Mouse (Mus musculus) liver, postnatal 0 days (tissue): ENCODE data around the gene Gna11. TPM values are rescaled to one million over a fixed set of nuclear protein-coding genes. Genes with fewer than 3 reads are reported as not detected.

Experiments
- ATAC-seq: fragments of 200-750 bp; cut with Nextera tagmentation; 2 replicates; pipeline ENCODE4 v1.8.0; 2017; ENCODE audit warnings: mild to moderate bottlenecking, moderate library complexity
- DNase-seq: peaks from one replicate; pipeline ENCODE4 v3.0.0-alpha.2; 2016
- H3K27ac ChIP-seq: fragments of 300-500 bp; sonication (generic); 2 replicates; pipeline ENCODE4 v1.5.1; 2014; ENCODE audit warnings: antibody characterized with exemption, moderate library complexity, mild to moderate bottlenecking, low read depth
- H3K27me3 ChIP-seq: fragments of 300-500 bp; sonication (generic); 2 replicates; pipeline ENCODE4 v1.6.1; 2014; ENCODE audit warnings: low read length, control low read depth, mixed read lengths; ENCODE audit not compliant: insufficient read depth
- H3K36me3 ChIP-seq: fragments of 300-500 bp; sonication (generic); replicated peaks from 2 replicates; pipeline ENCODE4 v1.6.1; 2014; ENCODE audit warnings: mild to moderate bottlenecking, control low read depth, low read length, moderate library complexity, mixed read lengths; ENCODE audit not compliant: insufficient read depth
- H3K4me1 ChIP-seq: fragments of 300-500 bp; sonication (generic); 2 replicates; pipeline ENCODE4 v1.6.1; 2014; ENCODE audit warnings: antibody characterized with exemption, mild to moderate bottlenecking, control low read depth; ENCODE audit not compliant: insufficient read depth
- H3K4me2 ChIP-seq: fragments of 300-500 bp; sonication (generic); 2 replicates; pipeline ENCODE4 v1.6.1; 2014; ENCODE audit warnings: low read depth, mild to moderate bottlenecking, low read length, moderate library complexity, mixed read lengths
- H3K4me3 ChIP-seq: fragments of 300-500 bp; sonication (generic); 2 replicates; pipeline ENCODE4 v1.5.1; 2014; ENCODE audit warnings: low read depth, low read length
- H3K9ac ChIP-seq: fragments of 300-500 bp; sonication (generic); replicated peaks from 2 replicates; pipeline ENCODE4 v1.6.1; 2014; ENCODE audit warnings: mild to moderate bottlenecking, moderate library complexity
- H3K9me3 ChIP-seq: fragments of 300-500 bp; sonication (generic); 2 replicates; pipeline ENCODE4 v1.6.1; 2016; ENCODE audit warnings: mild to moderate bottlenecking, control low read depth, low read length, mixed read lengths
- CTCF ChIP-seq: sonication (generic); IDR thresholded peaks from 2 replicates; pipeline ENCODE4 v1.5.1; 2016; ENCODE audit warnings: antibody characterized with exemption, low read depth
- EP300 ChIP-seq: IDR thresholded peaks from 2 replicates; pipeline ENCODE4 v1.6.1; 2016; ENCODE audit warnings: antibody characterized with exemption, low read depth, mild to moderate bottlenecking
- WGBS: fragments of 180-500 bp; shearing (Covaris S2); extraction: QIAGEN DNeasy Blood & Tissue Kit; methylation state at CpG from one replicate; pipeline ENCODE4 v1.1.7; 2014; ENCODE audit not compliant: insufficient replicate concordance; 5-methylcytosine and 5-hydroxymethylcytosine counted together
- polyA plus RNA-seq: library from polyadenylated mRNA; unstranded; fragments of >200 nt; fragmentation: Nextera tagmentation; extraction: Ambion mirVana; gene quantifications from 2 replicates; pipeline ENCODE4 v1.2.1, GENCODE M21; 2015

The Gna11 gene
- polyA plus RNA-seq, 1 experiment from 2014 or later, result 18.3 TPM

DNA sequence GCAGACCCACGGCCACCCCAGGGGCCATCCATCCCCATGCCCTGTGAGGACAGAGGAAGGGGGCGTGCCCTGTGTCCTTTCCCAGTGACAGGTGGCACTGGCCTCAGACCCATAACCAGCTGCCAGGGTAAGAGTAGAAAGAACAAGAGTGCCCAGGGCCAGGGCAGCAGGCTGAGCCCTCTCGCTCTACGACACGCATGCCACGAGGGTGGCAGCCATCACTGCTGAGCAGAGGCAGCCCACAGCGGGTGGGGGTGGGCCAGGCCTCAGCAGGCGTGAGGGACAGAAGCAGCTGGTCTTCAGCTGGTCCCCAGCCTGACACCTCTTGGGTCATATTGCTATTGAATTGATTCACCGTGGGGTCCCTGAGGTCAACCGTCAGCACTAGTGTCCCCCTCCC is 58.5 kb downstream of the Gna11 start:
- ATAC-seq (no peak), DNase-seq (no peak)
- Histone ChIP-seq H3K4me1 (peaks cover 7% of the 10 kb centered on the region), H3K27me3 (peaks cover 13% of the 10 kb centered on the region), H3K4me3 (no peak overlapping the region), H3K27ac (no peak overlapping the region), H3K4me2 (no peak overlapping the region), H3K9me3 (no peaks in the 10 kb centered on the region), H3K9ac (no peak overlapping the region), H3K36me3 (peaks cover 51% of the 10 kb centered on the region)
- WGBS, result 87% methylated on average over 10 of the region's 10 CpGs
- TF ChIP-seq EP300 (no peak), CTCF (no peak)

DNA sequence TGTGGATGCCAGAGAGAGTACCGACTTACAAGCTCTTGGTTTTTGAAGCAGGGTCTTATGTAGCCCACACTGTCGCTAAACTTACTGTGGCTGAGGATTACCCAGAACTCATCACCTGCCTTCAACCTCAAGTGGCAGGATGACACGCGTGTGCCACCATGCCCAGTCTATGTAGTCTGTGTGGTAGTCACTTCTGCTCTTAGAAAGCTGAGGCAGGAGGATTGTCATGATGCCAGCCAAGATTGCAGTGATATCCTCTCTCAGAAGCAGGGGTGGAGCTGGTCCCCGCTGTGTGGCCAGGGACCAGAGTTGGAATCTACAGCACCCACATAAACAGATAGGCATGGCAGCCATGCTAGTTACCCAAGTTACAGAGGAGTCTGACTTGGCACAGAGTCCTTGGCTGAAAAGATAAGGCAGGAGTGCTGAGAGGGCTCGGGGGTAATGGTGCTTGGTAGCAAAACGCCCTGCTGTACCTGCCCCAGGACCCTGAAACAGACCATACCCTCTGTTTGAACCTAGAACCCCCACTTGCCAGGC is 59.4 kb downstream of the Gna11 start:
- Histone ChIP-seq H3K9me3 (no peaks in the 10 kb centered on the region), H3K9ac (no peak overlapping the region), H3K4me2 (no peak overlapping the region), H3K4me1 (peaks cover 7% of the 10 kb centered on the region), H3K27ac (no peak overlapping the region), H3K27me3 (peaks cover 22% of the 10 kb centered on the region), H3K4me3 (no peak overlapping the region), H3K36me3 (peaks cover 42% of the 10 kb centered on the region)
- 54% methylated on average over 7 of the region's 7 CpGs for WGBS
- no peak for DNase-seq
- TF ChIP-seq EP300 (no peak), CTCF (no peak)
- ATAC-seq, result no peak

DNA sequence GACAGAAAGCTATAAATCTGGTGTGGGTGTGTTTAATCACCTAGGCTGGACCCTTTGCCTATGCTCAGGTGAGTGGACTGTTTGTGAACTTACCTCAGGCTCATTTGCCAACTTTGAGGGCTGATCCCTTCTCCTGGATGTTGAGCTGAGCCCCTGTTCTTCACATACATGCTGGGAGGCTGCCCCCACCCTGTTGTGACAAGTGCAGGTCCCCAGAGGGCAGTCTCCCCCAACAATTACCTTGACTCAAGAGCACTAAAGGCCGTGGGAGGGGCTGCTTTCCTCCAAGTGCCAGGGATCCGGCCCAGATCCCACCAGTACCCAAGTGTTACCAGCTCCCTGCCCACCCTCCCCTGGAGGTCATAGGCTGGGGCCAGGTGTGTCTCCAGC is 59.9 kb downstream of the Gna11 start:
- H3K9ac ChIP-seq, result no peak overlapping the region
- TF ChIP-seq CTCF (peak; percentile 51), EP300 (no peak)
- peaks cover 25% of the 10 kb centered on the region for H3K27me3 ChIP-seq
- ATAC-seq (no peak), DNase-seq (no peak)
- H3K4me1 ChIP-seq, result peaks cover 7% of the 10 kb centered on the region
- 15% methylated on average over 2 of the region's 2 CpGs for WGBS
- peaks cover 37% of the 10 kb centered on the region for H3K36me3 ChIP-seq
- no peak overlapping the region for H3K4me3 ChIP-seq
- no peak overlapping the region for H3K4me2 ChIP-seq
- no peak overlapping the region for H3K27ac ChIP-seq
- no peaks in the 10 kb centered on the region for H3K9me3 ChIP-seq

DNA sequence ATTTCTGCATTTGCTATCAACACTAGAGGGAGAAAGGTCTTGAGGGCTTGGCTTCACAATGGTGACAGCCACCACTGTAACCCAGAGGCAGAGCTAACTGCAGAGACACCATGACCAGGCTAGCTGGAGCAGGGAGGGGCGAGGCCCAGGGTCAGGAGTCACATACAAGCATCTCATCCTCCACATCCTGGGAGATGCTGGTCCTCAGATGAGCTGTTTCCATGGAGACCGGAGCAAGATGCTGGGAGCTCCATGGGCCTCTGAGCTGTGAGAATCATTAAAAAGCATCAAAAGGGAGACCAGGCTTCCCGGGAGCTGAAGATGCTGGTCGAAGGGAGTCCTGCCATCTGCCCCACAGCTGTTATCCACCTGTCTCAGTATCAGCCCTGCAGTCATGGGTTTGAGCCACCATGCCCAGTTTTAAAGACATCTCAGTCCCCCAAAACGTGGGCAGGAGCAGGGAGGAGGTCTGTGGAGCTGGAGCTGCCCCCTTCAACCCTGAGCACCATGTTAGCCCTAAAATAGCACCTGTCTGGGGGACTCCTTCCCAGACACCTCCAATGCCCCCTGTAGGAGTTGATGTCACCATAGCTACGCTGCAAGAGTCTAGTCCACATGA is 60.4 kb downstream of the Gna11 start:
- DNase-seq, result no peak
- no peak for ATAC-seq
- no peak overlapping the region for H3K27ac ChIP-seq
- no peak for TF ChIP-seq CTCF
- no peak for TF ChIP-seq EP300
- H3K9me3 ChIP-seq, result no peaks in the 10 kb centered on the region
- no peak overlapping the region for H3K9ac ChIP-seq
- H3K4me2 ChIP-seq, result no peak overlapping the region
- peaks cover 7% of the 10 kb centered on the region for H3K4me1 ChIP-seq
- H3K27me3 ChIP-seq, result peaks cover 25% of the 10 kb centered on the region
- WGBS, result 59% methylated on average over 6 of the region's 6 CpGs
- H3K36me3 ChIP-seq, result peaks cover 32% of the 10 kb centered on the region
- no peak overlapping the region for H3K4me3 ChIP-seq

DNA sequence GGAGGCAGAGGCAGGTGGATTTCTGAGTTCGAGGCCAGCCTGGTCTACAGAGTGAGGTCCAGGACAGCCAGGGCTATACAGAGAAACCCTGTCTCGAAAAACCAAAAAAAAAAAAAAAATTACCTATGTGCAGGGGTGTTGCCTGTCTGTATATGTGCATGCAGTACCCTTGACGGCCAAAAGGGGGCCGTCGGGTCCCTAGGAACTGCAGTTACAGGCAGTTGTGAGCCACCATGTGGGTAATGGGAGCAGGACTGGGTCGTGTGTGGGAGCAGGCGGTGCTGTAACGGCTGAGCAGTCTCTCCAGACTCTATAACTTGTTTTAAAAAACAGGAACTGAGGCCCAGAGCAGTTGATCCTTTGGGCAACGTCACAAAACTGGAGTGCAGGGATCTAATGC is 61.0 kb downstream of the Gna11 start:
- H3K9me3 ChIP-seq, result no peaks in the 10 kb centered on the region
- H3K4me3 ChIP-seq, result no peak overlapping the region
- peaks cover 25% of the 10 kb centered on the region for H3K27me3 ChIP-seq
- H3K4me1 ChIP-seq, result peaks cover 7% of the 10 kb centered on the region
- ATAC-seq (0 out of 2 replicates have a peak, but pooled peaks have one; percentile 33), DNase-seq (peak; percentile 60)
- H3K9ac ChIP-seq, result no peak overlapping the region
- H3K36me3 ChIP-seq, result peaks cover 26% of the 10 kb centered on the region
- no peak for TF ChIP-seq EP300
- TF ChIP-seq CTCF, result peak; percentile 70
- WGBS, result 14% methylated on average over 9 of the region's 9 CpGs
- H3K4me2 ChIP-seq, result no peak overlapping the region
- no peak overlapping the region for H3K27ac ChIP-seq

DNA sequence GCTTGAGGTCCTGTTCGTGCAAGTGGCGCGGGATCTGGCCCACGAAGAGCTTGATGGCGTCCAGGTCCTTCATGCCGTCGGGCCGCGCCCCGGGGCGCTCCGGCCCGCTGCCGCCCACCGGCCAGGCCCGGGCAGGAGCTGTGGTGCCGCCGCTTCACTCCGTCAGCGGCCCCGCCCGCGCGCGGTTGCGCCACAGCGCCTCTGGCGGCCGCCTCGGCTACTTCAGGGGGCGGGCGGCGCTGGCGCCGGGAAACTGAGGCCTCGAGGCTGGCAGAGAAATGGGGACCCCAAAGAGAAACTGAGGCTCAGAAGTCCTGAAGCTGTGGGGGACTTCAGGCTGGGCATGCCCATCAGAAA is 62.5 kb downstream of the Gna11 start, which contains the start of gene Celf5:
TSS of gene Celf5 (minus strand) at position 177 of the 357 bp plus-strand sequence.
- DNase-seq, result peak; percentile 72
- Histone ChIP-seq H3K27ac (no peak within 1 kb of the TSS), H3K4me1 (peaks cover 7% of the 10 kb centered on the region), H3K27me3 (peaks cover 30% of the 10 kb centered on the region), H3K4me2 (peak within 1 kb of the TSS; percentile 75), H3K9ac (no peak within 1 kb of the TSS), H3K36me3 (peaks cover 11% of the 10 kb centered on the region), H3K9me3 (no peaks in the 10 kb centered on the region), H3K4me3 (peak within 1 kb of the TSS; percentile 39)
- 5% methylated on average over 26 of the region's 36 CpGs for WGBS
- ATAC-seq, result peak; percentile 67
- TF ChIP-seq CTCF (peak; percentile 68), EP300 (no peak)
